Mouse (Mus musculus): ENCODE measurements around the gene Asic4.

Gene Asic4

DNA sequence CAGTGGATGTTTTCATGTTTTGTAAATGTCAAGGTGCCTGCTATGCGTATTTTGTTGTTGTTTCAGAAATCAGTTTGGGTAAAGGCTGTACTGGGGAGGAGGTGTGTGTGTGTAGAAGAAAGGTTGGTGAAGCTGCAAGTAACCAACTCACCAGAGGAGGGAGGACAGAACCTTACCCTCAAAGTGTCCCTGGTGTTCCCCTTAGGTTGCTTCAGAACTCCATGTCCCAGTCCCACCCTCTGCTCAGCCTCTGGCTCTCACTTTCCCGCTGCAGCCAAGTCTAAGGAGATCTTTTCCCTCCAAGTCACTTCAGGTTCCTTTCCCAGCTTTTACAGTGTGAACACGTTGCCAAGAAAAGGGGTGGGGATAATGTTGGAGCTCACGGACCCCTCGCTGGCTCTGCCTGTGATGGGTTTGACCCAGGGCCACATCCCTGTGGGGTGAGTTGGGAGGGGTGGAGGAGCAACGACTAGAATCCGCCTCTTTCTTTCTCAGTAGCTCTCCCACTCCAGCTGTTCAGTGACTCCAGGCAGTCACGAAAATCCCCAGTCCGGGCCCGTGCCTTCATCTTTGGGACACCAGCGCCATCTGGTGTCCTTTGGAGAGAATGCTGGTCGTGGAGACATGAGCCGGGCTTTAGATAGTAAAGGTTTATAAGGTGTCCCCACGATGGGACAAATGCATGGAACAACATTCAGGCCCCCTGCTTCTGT is 17.1 kb downstream of the Asic4 start:
- peak; percentile 67 for DNase-seq (ENCODE audit: low spot score)

- no peak for DNase-seq (ENCODE audit: low spot score)
Measured at GRCm38 (mm10) chr1:75469287-75469825, 19.1 kb downstream of the Asic4 start.

DNA sequence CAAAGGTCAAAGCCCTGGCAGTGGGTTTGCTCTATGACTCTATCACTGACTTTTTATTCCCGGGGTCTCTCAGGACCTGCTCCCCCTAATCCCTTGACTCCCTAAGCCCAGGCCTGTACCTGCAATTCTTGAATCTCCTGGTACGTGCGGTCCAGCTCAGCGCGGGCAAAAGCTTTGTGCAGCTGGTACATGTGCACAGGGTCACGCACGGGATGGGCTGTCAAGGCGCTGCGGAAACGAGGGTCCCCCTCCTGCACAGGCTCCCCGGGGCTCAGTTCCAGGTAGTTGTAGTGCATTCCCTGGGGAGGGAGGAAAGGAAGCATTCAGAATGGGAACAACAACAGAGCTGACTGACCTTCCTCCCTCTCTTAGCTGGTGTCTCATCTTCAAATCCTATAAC is 26.2 kb downstream of the Asic4 start:
- DNase-seq (ENCODE audit: low spot score): no peak

DNA sequence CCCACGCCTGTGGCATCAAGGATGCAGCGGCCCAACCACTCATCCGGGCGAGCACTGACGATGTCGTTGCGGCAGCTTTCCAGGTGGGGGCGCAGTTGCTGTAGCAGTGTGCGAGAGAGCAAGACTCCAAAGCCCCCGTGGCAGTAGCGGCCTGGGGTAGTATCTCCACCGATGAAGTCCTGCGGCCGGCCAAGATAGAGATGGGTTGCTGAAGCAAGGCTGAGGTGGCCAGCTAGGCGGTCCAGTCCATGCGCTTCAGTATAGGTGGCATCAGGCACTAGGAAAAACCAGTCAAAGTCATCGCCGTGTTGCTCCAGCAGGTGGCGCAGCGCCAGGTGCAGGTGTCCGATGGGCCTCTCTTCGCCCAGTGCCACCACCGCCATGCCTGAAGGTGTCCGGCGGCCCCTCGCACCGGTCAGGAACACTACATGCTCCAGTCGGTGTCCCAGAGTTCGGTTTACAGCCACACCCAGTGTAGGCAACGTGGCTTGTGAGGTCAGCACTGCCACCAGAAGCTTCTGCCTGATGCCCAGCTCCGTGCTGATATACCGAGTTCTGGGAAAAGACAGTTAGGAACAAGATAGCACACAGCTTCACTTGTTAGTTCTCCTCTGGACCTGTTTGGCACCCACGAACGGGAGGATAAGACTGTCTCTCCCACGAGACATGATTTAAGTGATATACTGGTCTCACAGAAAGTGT is 27.2 kb downstream of the Asic4 start:
- peak; percentile 70 for DNase-seq (ENCODE audit: low spot score)

- DNase-seq (ENCODE audit: low spot score): no peak
Measured at GRCm38 (mm10) chr1:75477966-75478290, 27.7 kb downstream of the Asic4 start.

DNA sequence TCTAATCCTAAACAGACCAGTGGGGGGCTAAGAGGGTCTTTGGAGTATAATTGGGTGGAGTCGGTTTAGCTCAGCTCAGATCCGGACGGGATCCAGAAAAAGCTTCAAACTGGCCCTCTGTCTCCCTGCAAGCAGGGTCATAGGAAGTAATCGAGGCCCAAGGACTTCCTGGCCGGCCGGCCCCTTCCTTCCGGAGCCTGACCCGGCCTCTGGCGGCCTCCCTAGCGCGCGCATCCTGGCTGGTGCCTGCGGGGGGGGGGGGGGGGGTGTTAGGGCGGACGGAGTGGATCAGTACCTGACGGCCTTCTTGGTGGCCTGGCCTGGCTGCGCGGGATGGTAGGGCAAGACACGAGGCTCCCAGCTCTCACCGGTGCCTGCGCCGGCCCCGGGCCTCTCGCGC is 28.3 kb downstream of the Asic4 start:
- no peak for DNase-seq (ENCODE audit: low spot score)

DNA sequence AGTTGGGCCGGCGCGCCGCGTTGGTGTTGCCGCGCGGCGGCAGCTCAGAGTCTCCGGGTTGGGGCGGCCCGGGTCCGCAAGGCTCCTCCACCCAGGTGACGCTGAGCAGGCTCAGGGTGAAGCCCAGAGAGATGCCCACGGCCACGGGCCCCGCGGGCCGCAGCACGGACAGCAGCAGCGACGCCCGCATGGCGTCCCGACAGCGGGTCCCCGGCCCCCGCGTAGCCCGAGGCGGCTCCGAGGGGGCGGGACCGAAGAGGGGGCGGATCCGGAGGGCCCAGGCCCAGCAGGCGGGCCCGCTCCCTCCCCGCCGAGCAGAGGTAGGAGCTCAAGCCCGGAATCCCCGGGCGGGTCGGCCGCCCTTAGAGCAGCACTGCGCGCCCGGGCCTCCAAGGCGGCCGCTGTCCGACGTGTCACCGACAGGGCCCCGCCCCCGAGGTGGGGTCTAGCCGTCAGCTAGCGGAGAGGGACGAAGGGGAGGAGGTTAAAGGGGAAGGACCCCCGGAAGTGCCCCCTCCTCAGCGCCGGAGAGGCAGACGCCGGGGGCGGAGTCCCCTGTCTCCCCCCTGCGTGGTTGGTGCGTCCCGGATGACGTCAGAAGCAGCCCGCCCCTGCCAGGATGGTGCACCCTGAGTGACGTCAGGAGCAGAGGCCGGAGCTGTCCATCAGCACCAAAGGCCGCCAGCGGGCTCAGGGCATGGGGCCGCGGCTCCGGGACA is 28.8 kb downstream of the Asic4 start, which contains the start of the genes Chpf and Tmem198:
Gene Chpf (minus strand): TSS at position 392 of the 719 bp plus-strand sequence.
Gene Tmem198 (plus strand): TSS at position 617 of the 719 bp plus-strand sequence.
- DNase-seq (ENCODE audit: low spot score): peak; percentile 94

GRCm38 (mm10) chr1:75479635-75479989 is 29.4 kb downstream of the Asic4 start:
- no peak for DNase-seq (ENCODE audit: low spot score)

GRCm38 (mm10) chr1:75480036-75480435 is 29.8 kb downstream of the Asic4 start:
- no peak for DNase-seq (ENCODE audit: low spot score)

GRCm38 (mm10) chr1:75480735-75481134 is 30.5 kb downstream of the Asic4 start:
- no peak for DNase-seq (ENCODE audit: low spot score)

DNA sequence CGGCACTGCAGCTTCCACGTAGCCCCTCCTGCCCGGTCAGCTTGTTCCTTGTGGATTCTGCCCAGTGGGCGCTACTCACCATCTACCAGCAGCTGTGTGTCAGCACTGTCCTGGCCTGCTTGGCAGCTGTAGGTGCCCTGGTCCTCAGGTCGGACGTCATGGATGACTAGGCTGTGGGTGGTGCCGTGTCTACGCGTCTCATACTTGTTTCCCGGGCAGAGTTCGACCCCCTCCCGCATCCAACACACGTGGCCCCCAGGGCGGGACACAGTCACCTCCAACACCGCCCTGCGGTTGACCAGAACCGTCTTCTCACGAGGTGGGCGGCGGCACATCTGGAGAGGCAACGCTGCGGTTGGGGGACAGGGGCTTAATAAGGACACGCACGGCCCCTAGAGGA is 36.3 kb downstream of the Asic4 start:
- DNase-seq (ENCODE audit: low spot score): peak; percentile 16

DNA sequence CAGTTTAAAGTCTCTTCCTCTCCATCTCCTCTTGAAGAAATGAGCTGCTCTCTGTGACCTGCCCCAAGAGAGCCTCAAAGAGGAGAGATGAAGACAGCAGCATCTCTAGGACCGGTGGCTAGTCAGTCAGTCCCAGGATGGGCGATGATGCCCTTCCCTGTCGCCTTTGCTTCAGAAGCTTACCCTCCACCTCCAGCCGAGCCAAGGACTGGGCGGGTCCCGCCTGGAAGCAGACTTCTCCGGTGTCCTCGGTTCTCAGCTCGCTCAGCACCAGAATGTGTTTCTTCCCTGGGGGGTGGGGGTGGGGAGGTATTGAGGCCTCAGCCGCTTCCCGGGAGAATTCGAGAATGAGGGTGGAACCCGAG is 36.8 kb downstream of the Asic4 start:
- no peak for DNase-seq (ENCODE audit: low spot score)

- DNase-seq (ENCODE audit: low spot score): peak; percentile 64
Measured at GRCm38 (mm10) chr1:75487405-75488161, 37.3 kb downstream of the Asic4 start.

DNA sequence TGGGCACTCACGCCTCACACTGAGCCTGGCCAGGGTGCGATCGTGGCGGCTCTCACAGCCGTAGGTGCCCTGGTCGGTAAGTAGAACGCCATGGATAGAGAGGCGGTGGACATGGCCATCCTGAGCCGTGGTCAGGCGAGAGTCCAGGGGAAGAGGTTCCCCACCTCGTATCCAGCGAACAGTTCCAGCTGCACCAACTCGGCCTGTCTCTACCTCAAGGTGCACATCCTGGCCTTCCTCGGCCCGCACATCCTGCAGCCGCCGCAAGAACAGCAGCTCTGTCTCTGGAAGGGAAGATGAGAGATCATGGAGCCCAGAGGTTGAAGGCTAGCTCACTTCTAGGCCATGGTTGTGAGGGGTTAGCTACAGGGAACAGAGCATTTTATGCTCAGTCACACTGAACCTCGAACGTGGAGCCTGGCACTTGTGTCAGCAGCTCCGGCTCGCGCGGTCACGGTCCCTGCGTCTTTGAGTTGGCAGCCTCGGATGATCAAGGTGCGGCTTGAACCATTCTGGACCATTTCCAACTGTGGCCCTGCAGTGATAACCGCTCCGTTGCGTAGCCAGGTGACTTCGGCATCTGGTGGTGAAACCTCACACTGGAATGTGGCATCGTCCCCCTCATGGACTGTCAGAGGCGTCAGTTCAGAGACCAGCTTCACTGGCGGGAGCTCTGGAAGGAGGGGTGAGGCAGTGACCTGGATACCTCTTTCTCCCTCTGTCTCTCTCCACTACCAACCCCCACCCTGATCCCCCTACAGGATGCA is 40.7 kb downstream of the Asic4 start:
- no peak for DNase-seq (ENCODE audit: low spot score)

DNA sequence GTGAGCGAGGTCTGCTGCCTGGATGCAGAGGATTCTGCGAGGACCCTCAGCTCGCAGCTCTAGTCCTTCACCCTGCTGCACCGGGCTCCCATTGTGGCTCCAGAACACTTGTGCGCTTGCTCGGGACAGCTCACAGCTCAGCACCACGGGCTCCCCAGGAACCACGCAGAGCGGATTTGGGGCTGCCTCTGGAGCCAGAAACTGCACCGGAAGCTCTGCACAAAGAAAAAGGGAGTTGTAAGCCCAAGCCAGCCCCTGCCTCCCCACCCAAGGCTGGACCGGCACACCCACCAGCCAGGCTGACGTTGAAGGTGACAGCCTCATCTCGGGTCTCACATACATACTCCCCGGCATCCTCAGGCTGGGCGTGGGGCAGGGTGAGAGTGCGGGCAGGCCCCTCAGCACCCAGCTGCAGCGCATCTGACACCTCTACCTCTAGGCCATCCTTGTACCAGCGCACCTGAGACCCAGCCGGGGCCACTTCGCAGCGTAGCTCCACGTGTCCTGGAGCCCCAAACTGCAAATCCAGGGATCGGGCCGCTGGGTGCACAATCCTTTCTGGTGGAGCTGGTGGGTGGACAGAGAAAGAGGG is 42.4 kb downstream of the Asic4 start:
- no peak for DNase-seq (ENCODE audit: low spot score)

GRCm38 (mm10) chr1:75494878-75495548 is 44.8 kb downstream of the Asic4 start:
- DNase-seq (ENCODE audit: low spot score): no peak

DNA sequence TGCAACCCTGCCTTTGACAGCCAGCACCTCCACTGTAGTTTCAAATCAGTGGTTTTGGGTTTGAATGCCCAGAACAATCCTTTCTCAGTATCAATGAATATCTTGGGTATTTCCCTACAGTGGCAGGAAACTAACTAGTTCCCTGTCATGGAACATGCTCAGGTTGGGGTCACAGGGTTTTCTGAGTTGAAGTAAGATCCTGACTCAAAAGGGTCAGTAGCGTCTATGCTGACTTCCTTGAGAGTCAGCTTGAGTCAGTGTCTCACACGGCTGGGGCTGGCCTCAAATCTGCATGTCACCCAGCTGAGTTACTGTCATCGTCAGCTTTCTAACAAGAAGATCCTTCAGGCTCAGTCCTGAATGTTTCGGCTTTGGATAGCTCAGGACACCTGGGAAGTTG is 48.7 kb downstream of the Asic4 start:
- no peak for DNase-seq (ENCODE audit: low spot score)

GRCm38 (mm10) chr1:75499441-75499840 is 49.2 kb downstream of the Asic4 start:
- DNase-seq (ENCODE audit: low spot score): no peak

DNA sequence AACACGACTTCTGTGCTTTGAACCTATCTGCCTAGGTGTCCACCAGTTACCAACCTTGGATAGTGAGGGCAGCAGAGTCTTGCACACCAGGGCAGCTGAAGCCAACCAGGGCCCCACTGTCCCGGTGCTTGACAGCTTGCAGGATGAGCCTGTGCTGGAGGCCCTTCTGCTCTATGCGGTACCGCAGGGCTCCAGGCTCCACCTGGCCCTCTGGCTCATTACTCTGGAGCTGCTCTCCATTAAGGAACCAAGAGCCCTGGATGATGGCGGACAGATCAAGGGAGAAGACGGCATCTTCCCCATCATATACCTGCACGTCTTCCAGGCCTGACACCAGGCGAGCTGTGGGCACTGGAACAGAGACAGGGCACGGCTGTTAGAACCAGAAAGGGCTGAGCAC is 51.7 kb downstream of the Asic4 start:
- DNase-seq (ENCODE audit: low spot score): no peak

- no peak for DNase-seq (ENCODE audit: low spot score)
Measured at GRCm38 (mm10) chr1:75502945-75503650, 52.9 kb downstream of the Asic4 start.
